Mouse (Mus musculus) cerebellum, postnatal 14 days (tissue): Measurements from ENCODE around the gene Ablim1.
A peak's percentile ranks its signal among the peaks of the same experiment; 100 is the strongest.

Source experiments
- DNase-seq, 2 experiments: peaks; one replicate each; pipeline ENCODE4 v3.0.0; 2021; ENCODE audit warnings: mixed read lengths in 2 of 2

Gene Ablim1

DNA sequence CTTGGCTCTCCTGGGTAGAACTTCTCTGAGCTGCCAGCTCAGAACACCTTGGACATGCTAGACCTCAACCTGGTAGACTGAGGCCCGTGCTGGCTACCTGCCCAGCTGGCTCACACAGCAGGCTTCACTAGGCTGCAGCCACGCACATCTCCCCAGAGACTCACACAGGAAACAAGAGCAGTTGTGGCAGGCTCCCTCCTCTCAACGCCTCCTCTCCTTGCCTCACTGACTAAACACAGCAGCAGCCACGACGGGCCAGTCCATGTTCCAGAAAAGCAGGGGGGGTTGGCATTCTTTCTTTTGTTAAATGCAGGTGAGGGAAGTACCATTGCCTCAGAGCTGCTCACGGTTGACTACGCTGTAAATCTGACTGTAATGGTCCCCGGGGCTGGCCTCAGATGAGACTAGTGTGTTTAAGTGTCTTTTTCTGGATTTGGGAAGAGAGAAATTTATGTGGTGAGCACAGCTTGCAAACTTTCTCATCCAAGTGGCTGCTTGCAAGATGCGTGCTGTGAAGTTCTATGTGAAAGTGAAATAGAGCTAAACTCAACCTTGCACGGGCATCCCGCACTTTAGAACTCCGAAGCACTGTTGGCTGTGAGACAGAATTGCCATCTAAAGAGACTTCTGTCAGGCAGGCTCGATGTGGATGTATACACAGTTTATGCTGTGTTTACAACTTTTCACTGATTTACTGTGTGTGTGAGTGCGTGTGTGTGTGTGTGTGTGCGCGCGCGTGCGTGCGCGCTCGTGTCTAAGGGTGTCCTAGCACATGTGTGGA, 195.7 kb downstream of the Ablim1 start:
- peak; percentile 84 to 88 for DNase-seq

DNA sequence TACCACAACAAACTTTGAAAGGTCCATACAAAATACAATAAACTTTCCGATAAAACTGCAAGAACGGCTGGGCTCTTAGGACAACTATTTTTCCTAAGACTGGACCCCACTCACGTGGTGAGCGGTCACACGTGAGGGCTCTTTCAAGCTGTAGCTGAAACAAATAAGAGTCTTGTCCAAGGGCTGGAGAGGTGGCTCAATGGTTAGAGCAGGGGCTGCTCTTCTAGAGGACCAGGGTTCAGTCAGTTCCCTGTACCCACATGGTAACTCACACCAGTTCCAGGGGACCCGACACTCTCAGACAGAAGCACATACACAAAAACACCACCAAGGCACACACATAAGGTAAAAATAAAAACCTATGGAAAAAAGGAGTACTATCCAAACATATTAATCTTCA, 197.0 kb downstream of the Ablim1 start:
- DNase-seq = peak in 1 of 2 experiments; percentile 48

- DNase-seq = peak; percentile 46 to 55
These were observed 197.7 kb downstream of the Ablim1 start for GRCm38 (mm10) chr19:57116871-57117501.

DNA sequence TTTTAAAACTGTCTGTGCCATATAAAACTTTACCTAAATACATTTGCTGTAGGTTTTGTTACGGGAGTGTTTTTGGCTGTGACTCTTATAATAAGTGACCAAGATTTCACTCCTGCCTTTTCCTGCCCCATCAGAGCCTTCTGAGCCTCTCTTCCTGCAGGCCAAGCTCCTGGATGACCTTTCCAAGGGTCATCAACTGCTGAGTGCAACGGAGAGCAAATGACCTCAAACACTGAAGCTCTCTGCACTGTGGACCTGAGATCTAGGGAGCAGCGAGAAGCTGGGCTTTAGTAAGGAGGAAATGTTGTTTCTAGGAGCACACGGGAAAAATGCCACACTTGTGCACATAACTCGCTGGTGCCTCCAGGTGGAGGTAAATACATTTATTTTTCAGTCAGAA, 199.0 kb downstream of the Ablim1 start:
- no peak for DNase-seq

DNA sequence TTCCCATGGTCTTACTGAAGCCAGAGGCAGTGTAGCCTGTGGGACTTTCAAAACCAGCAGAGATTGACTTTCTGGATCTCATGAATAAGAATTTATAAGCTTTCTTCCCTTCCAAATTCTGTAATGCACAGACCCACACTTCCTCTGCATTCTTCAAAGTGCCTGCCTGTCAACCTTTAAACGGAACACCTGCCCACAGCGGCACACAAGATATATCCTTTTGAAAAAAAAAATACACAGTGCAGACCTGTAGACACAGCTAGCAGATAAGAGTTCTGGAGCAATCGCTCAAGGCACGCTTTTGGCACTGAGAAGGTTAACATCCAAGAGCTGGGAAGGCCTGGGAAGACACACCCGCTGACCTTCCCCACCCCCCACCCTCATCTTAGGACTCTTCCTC, 199.8 kb downstream of the Ablim1 start:
- DNase-seq = no peak

GRCm38 (mm10) chr19:57113975-57114374, 200.7 kb downstream of the Ablim1 start:
- no peak for DNase-seq

DNA sequence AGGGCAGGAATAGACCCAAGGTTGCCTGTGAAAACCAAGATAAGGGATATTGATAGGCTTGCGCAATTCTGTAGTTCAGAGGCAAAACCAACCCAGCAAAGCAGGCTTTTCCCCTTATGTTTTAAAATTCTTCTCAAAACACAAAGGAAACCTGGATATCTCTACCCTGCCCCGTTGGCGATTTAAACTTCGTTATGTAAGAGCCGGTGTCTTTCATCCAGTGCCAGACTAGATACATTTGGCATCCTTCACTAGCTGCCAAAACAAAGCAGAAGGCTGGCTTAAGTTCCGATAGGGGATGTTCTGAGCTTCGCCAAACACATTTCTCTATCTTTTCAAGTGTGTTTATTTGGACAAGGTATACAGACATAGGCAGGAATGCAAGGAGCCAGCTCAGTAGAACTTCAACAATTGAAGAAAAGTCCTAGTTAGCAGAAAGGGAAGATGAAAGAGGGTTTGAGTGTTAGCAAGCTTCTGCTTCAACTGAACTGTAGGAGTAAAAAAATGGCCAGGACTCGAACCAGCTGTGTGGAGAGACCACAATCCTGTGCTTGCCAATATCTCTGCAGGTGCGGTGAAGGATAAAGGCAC, 201.8 kb downstream of the Ablim1 start:
- DNase-seq = peak; percentile 40 to 65

- peak; percentile 83 to 84 for DNase-seq
These were observed 202.4 kb downstream of the Ablim1 start for GRCm38 (mm10) chr19:57112231-57112815.

GRCm38 (mm10) chr19:57111301-57111700, 203.4 kb downstream of the Ablim1 start:
- no peak for DNase-seq

DNA sequence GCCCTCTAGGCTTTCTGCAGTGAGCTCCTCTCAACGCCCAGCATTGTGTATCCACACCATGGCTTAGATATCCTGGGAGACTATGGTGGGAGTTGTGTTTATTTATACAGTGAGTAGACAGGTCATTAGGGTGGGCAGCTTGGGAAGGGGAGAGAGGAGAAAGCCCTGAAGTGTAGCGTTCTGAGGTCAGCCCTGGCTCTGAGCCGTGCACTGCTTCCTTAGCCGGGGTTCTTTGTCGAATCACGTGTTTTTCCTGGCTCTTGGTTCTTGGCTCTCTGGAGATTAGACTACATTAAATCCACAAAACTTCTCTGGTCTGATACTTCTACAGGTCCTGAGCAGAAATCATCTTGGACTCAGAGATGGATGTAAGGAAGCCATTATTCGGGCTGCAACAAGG, 205.1 kb downstream of the Ablim1 start:
- no peak for DNase-seq

DNA sequence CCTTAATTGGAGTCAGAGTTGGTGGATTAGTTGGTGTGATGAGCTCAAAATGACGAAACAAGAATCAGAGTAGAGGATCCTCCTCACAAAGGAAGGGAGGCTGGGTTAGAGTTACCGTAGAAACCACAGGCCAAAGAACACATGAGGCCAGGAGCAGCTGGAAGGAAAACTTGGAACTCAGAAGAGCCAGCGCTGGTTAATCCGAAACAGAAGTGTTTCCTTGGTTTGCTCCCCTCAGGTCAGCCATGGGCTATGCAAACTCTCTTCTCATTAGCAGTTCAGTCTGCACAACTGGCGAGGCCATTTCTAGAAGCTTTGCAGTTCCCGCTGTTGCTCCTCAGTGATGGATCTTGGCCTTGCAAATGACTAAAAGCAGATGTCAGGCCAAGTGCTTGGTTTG, 208.2 kb downstream of the Ablim1 start:
- DNase-seq = peak in 1 of 2 experiments; percentile 6

GRCm38 (mm10) chr19:57106031-57106430, 208.7 kb downstream of the Ablim1 start:
- no peak for DNase-seq

- DNase-seq = peak in 1 of 2 experiments; percentile 11
These were observed 209.6 kb downstream of the Ablim1 start for GRCm38 (mm10) chr19:57105156-57105555.

DNA sequence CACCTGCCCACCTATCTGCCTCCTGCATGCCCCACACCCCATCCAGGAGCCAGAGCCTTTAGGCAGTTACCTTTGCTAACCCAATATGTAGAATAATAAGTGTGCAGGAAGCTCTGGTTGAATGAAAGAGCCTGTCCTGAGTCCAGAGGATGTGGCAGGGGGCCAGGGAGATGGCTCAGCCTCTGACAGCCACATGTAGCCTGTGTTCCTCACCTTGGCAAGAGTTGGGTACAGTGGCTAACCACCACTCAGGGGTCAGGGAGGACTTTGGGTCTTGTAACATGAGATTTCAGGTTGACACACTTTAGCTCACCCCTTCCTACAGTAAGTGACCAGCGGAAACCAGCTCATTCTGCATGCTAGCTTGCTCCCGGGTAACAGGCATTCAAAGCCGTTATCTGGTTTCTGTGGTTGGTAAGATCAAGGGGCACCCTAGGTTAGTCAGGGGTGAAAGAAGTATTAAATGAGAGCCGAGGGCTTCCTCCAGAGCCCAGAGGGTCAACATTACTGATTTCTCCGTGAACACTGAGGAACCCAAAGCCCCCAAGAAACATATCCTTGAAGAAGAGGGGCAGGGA, 210.5 kb downstream of the Ablim1 start:
- DNase-seq = peak in 1 of 2 experiments; percentile 64

- DNase-seq = peak in 1 of 2 experiments; percentile 33
These were observed 211.3 kb downstream of the Ablim1 start for GRCm38 (mm10) chr19:57103360-57103958.

DNA sequence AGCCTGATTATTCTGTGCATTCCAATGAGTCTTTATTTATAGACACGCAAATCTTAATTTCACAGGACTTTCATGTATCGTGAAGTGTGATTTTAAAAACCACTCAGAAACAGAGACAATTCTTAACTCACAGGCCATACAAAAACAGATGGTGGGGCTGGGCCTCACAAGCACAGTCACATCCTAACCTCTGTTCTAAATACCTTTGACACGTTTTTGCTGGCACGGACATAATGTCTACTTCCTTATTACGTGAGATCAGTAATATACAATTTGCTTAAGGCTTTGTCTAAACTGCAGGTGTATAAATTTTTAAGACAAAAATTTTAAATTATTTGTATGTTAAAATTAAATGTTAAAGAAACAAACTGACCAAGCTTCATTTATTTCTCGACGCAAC, 212.7 kb downstream of the Ablim1 start:
- DNase-seq = no peak

DNA sequence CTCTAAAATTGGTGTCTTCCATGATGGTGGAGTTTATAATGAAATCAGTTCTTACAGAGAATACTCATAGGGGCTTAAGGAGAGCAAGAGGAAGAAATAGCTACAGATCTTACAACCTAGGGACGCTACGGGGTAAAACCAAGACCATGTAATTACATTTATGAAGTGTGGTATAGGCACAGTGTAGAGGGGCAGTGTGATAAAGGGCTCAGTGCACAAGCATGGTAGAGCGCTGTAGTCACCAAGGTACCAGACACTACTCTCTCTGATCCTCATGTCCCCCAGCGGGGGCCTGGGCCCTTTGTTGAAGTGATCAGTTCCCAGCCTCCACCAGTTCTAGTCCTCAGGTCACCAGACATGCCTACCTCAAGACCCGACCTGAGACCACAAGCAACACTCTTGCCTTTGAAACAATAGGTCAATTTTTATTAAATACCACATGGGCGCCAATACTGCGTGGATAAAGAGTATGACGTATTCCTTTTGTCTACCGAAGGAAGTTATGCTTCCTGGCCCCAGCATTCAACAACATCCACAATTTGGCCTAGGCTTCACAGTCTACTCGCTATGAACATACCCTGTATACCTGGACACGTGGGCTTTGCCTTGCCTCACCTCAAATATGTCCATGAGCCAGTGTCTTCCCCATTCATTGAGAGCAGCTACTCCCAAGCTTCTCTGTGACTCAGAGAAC, 213.8 kb downstream of the Ablim1 start:
- peak in 1 of 2 experiments; percentile 20 for DNase-seq

- no peak for DNase-seq
These were observed 214.7 kb downstream of the Ablim1 start for GRCm38 (mm10) chr19:57099986-57100385.

- DNase-seq = peak in 1 of 2 experiments; percentile 8
These were observed 215.7 kb downstream of the Ablim1 start for GRCm38 (mm10) chr19:57099094-57099357.

DNA sequence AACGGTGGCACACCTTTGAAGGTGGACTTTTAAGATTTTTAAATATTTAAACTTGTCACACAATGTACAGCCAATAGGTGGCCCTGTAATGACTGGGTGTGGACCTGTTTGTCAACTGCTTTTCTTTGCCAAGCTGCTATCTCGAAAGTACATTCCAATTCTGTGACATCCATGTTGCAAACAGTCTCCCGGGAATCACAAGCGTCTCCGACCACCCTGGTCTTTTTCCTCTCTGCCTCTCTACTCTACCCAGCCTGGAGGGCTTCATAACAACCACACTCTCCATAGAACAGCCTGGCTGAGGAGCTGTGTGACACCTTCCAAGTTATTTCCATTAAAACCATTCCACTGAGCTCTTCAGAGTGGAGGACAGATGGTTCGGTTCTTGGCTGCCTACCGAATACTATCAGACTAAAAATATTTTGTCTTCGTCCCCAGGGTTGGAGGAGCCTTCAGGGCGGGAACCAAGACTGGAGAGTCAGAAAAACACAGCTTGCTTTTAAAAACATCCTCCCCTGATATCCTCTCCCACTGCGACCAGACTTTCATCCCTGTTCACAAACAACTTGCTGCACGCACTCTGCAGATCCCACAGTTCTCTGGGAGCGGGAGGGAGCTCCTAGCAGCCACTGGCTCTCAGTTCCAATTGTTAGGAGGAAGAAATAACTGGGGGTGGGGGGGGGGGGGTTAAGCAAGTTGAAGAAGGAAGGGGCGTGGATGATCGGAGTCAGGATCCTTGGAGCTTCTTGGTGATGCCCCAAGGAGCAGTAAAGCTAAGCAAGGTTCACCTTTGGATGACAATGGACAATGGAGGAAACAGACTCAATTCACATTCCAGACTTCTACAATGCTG, 216.3 kb downstream of the Ablim1 start:
- DNase-seq = peak; percentile 52 to 79

DNA sequence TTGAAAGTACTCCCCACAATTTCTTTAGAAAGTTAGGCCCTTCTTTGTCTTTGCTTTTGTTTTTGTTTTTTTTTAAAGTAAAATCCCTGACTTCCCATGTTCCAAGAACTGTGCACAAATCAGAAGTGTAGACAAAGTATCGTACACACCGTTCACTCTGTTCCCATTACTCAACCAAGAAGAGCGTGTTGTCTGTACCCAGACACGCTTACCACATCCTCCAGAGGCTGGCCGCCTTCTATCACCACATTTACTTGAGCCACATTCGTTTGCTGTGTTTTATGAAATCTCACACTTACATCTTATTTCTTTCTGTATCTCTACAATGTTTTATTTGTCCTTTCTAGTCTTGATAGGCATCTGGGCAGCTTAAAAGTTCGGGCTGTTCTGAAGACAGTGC, 219.4 kb downstream of the Ablim1 start:
- DNase-seq = no peak

DNA sequence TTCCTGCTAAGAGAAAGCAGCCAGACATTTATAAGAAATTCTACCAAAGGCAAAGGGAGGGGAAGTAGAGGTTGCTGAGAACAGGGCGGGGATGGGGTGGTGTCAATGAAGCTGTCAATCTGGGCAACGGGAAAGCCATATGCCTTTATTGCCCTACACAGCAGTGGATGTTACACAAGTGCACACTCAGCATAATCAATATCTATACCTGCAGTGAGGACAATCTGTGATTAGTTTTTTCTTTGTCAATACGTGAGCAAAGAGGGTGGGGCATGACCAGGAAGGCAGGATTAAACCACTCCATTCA, 221.1 kb downstream of the Ablim1 start:
- no peak for DNase-seq
